Mouse (Mus musculus) stomach, embryonic 15.5 days (tissue): ENCODE results near the gene Chn2. TPM values are rescaled to one million over a fixed set of nuclear protein-coding genes. Genes with fewer than 3 reads are reported as not detected.
"Not testable (repeated sequence)": the region's sequence is repeated elsewhere in the genome, so short reads cannot be mapped to it uniquely, and the experiment has no call there.

Experiments
- ATAC-seq: fragments of 200-750 bp; cut with Nextera tagmentation; 2 replicates; pipeline ENCODE4 v1.8.0; 2017; ENCODE audit warnings: low read depth, moderate number of reproducible peaks, moderate TSS enrichment; ENCODE audit not compliant: insufficient read depth, low FRiP score
- H3K27ac ChIP-seq: fragments of 300-500 bp; sonication (generic); 2 replicates; pipeline ENCODE4 v1.5.1; 2015; ENCODE audit warnings: mild to moderate bottlenecking, inconsistent platforms
- H3K27me3 ChIP-seq: fragments of 300-500 bp; sonication (generic); replicated peaks from 2 replicates; pipeline ENCODE4 v1.6.1; 2015; ENCODE audit warnings: inconsistent platforms
- H3K36me3 ChIP-seq: fragments of 300-500 bp; sonication (generic); 2 replicates; pipeline ENCODE4 v1.6.1; 2015; ENCODE audit warnings: inconsistent platforms
- H3K4me1 ChIP-seq: fragments of 300-500 bp; sonication (generic); 2 replicates; pipeline ENCODE4 v1.6.1; 2015; ENCODE audit warnings: inconsistent platforms
- H3K4me2 ChIP-seq: fragments of 300-500 bp; sonication (generic); 2 replicates; pipeline ENCODE4 v1.6.1; 2015; ENCODE audit warnings: mild to moderate bottlenecking, inconsistent platforms
- H3K4me3 ChIP-seq: fragments of 300-500 bp; sonication (generic); replicated peaks from 2 replicates; pipeline ENCODE4 v1.5.1; 2015; ENCODE audit warnings: inconsistent platforms
- H3K9ac ChIP-seq: fragments of 300-500 bp; sonication (generic); 2 replicates; pipeline ENCODE4 v1.6.1; 2015; ENCODE audit warnings: inconsistent platforms
- H3K9me3 ChIP-seq: fragments of 300-500 bp; sonication (generic); 2 replicates; pipeline ENCODE4 v1.6.1; 2016; ENCODE audit warnings: inconsistent platforms
- whole genome bisulfite sequencing: fragments of 180-500 bp; shearing (Covaris S2); methylation state at CpG from one replicate; pipeline ENCODE4 v1.1.7; 2015; 5-methylcytosine and 5-hydroxymethylcytosine counted together
- polyA plus RNA-seq: library from polyadenylated mRNA; unstranded; fragments of >200 nt; fragmentation: Nextera tagmentation; extraction: Ambion mirVana; gene quantifications from 2 replicates; pipeline ENCODE4 v1.2.1, GENCODE M21; 2015

Gene Chn2
- polyA plus RNA-seq, 1 experiment from 2014 or later, result 15.6 TPM

GRCm38 (mm10) chr6:54164777-54165176 is 125.4 kb downstream of the Chn2 start:
- Histone ChIP-seq H3K4me2 (no peak overlapping the region), H3K27ac (no peak overlapping the region), H3K4me3 (no peak overlapping the region), H3K27me3 (no peaks in the 10 kb centered on the region), H3K9me3 (no peaks in the 10 kb centered on the region), H3K4me1 (peaks cover 13% of the 10 kb centered on the region; the same call in 1 of the 2 replicates), H3K36me3 (no peaks in the 10 kb centered on the region), H3K9ac (no peak overlapping the region)
- 57% methylated on average over 4 of the region's 4 CpGs for WGBS
- no peak for ATAC-seq

GRCm38 (mm10) chr6:54165246-54165645 is 125.9 kb downstream of the Chn2 start:
- ATAC-seq, result no peak
- H3K27ac ChIP-seq, result no peak overlapping the region
- WGBS, result 79% methylated on average over 7 of the region's 7 CpGs

GRCm38 (mm10) chr6:54165863-54166262 is 126.5 kb downstream of the Chn2 start:
- ATAC-seq, result no peak
- Histone ChIP-seq H3K4me1 (peaks cover 13% of the 10 kb centered on the region; the same call in 1 of the 2 replicates), H3K9ac (no peak overlapping the region), H3K27ac (no peak overlapping the region), H3K4me2 (no peak overlapping the region), H3K27me3 (no peaks in the 10 kb centered on the region), H3K36me3 (no peaks in the 10 kb centered on the region), H3K4me3 (no peak overlapping the region), H3K9me3 (no peaks in the 10 kb centered on the region)
- WGBS, result 83% methylated on average over 4 of the region's 4 CpGs

More at GRCm38 (mm10) chr6:54165246-54165645, 125.9 kb downstream of the Chn2 start:
- Histone ChIP-seq H3K4me1 (peaks cover 13% of the 10 kb centered on the region; the same call in 1 of the 2 replicates), H3K9ac (no peak overlapping the region), H3K36me3 (no peaks in the 10 kb centered on the region), H3K4me2 (no peak overlapping the region), H3K4me3 (no peak overlapping the region), H3K27me3 (no peaks in the 10 kb centered on the region), H3K9me3 (no peaks in the 10 kb centered on the region)

- WGBS, result 55% methylated on average over 7 of the region's 7 CpGs
- no peak overlapping the region for H3K27ac ChIP-seq
- H3K4me1 ChIP-seq, result peaks cover 12% of the 10 kb centered on the region; the same call in 1 of the 2 replicates
- H3K9me3 ChIP-seq, result no peaks in the 10 kb centered on the region
- no peaks in the 10 kb centered on the region for H3K27me3 ChIP-seq
- ATAC-seq, result no peak
- no peak overlapping the region for H3K4me2 ChIP-seq
- H3K36me3 ChIP-seq, result no peaks in the 10 kb centered on the region
- H3K9ac ChIP-seq, result no peak overlapping the region
- H3K4me3 ChIP-seq, result no peak overlapping the region
These were observed 127.7 kb downstream of the Chn2 start for GRCm38 (mm10) chr6:54166991-54167546.

- WGBS, result 87% methylated on average over 11 of the region's 11 CpGs
- no peak for ATAC-seq
These were observed 131.0 kb downstream of the Chn2 start for GRCm38 (mm10) chr6:54170286-54170894.

GRCm38 (mm10) chr6:54171385-54171784 is 132.0 kb downstream of the Chn2 start:
- no peaks in the 10 kb centered on the region for H3K9me3 ChIP-seq
- H3K27ac ChIP-seq, result no peak overlapping the region
- no peak overlapping the region for H3K9ac ChIP-seq
- no peaks in the 10 kb centered on the region for H3K4me1 ChIP-seq
- ATAC-seq, result no peak
- WGBS, result 72% methylated on average over 6 of the region's 6 CpGs
- no peak overlapping the region for H3K4me3 ChIP-seq
- no peaks in the 10 kb centered on the region for H3K27me3 ChIP-seq
- H3K36me3 ChIP-seq, result no peaks in the 10 kb centered on the region
- no peak overlapping the region for H3K4me2 ChIP-seq

More at GRCm38 (mm10) chr6:54170286-54170894, 131.0 kb downstream of the Chn2 start:
- no peak overlapping the region for H3K4me3 ChIP-seq
- no peaks in the 10 kb centered on the region for H3K36me3 ChIP-seq
- no peak overlapping the region for H3K4me2 ChIP-seq
- H3K27ac ChIP-seq, result no peak overlapping the region
- no peaks in the 10 kb centered on the region for H3K27me3 ChIP-seq
- H3K9ac ChIP-seq, result no peak overlapping the region
- H3K9me3 ChIP-seq, result no peaks in the 10 kb centered on the region
- H3K4me1 ChIP-seq, result no peaks in the 10 kb centered on the region

GRCm38 (mm10) chr6:54175473-54176215 is 136.3 kb downstream of the Chn2 start:
- no peak overlapping the region for H3K27ac ChIP-seq
- ATAC-seq, result no peak
- H3K9me3 ChIP-seq, result no peaks in the 10 kb centered on the region
- no peaks in the 10 kb centered on the region for H3K27me3 ChIP-seq
- H3K4me3 ChIP-seq, result no peak overlapping the region
- H3K4me2 ChIP-seq, result no peak overlapping the region
- WGBS, result 76% methylated on average over 8 of the region's 8 CpGs
- no peaks in the 10 kb centered on the region for H3K36me3 ChIP-seq
- H3K4me1 ChIP-seq, result peaks cover 9% of the 10 kb centered on the region; the same call in 1 of the 2 replicates
- no peak overlapping the region for H3K9ac ChIP-seq

- not testable (repeated sequence) for H3K27ac ChIP-seq, H3K36me3 ChIP-seq, ATAC-seq, H3K9ac ChIP-seq, H3K27me3 ChIP-seq, H3K4me2 ChIP-seq, H3K4me1 ChIP-seq, H3K9me3 ChIP-seq, H3K4me3 ChIP-seq
- WGBS, result 91% methylated on average over 6 of the region's 6 CpGs
These were observed 137.7 kb downstream of the Chn2 start for GRCm38 (mm10) chr6:54177081-54177480.

- peak; percentile 75 for ATAC-seq
- H3K27me3 ChIP-seq, result no peaks in the 10 kb centered on the region
- H3K27ac ChIP-seq, result peak overlapping the region; percentile 16; the same call in 1 of the 2 replicates
- H3K9ac ChIP-seq, result no peak overlapping the region
- H3K9me3 ChIP-seq, result no peaks in the 10 kb centered on the region
- H3K4me1 ChIP-seq, result peaks cover 9% of the 10 kb centered on the region; the same call in 1 of the 2 replicates
- no peak overlapping the region for H3K4me2 ChIP-seq
- WGBS, result 63% methylated on average over 1 of the region's 1 CpGs
- H3K36me3 ChIP-seq, result no peaks in the 10 kb centered on the region
- H3K4me3 ChIP-seq, result no peak overlapping the region
These were observed 139.9 kb downstream of the Chn2 start for GRCm38 (mm10) chr6:54179056-54179873.

GRCm38 (mm10) chr6:54179874-54180212 is 140.5 kb downstream of the Chn2 start:
- Histone ChIP-seq H3K4me3 (no peak overlapping the region), H3K27ac (0 out of 2 replicates have a peak overlapping the region, but pooled peaks have one; percentile 16), H3K36me3 (no peaks in the 10 kb centered on the region), H3K4me2 (no peak overlapping the region), H3K4me1 (peaks cover 9% of the 10 kb centered on the region; the same call in 1 of the 2 replicates), H3K27me3 (no peaks in the 10 kb centered on the region), H3K9ac (no peak overlapping the region), H3K9me3 (no peaks in the 10 kb centered on the region)
- no peak for ATAC-seq
- WGBS, result 78% methylated on average over 6 of the region's 6 CpGs

- Histone ChIP-seq H3K9me3 (no peaks in the 10 kb centered on the region), H3K9ac (no peak overlapping the region), H3K27me3 (no peaks in the 10 kb centered on the region), H3K4me1 (peaks cover 7% of the 10 kb centered on the region; the same call in 1 of the 2 replicates), H3K36me3 (no peaks in the 10 kb centered on the region), H3K27ac (no peak overlapping the region), H3K4me2 (no peak overlapping the region), H3K4me3 (no peak overlapping the region)
- ATAC-seq, result no peak
- WGBS, result 70% methylated on average over 14 of the region's 14 CpGs
These were observed 144.6 kb downstream of the Chn2 start for GRCm38 (mm10) chr6:54183825-54184578.
